ENCODE assay signal across 12 mouse cellular contexts in the genomic region with DNA sequence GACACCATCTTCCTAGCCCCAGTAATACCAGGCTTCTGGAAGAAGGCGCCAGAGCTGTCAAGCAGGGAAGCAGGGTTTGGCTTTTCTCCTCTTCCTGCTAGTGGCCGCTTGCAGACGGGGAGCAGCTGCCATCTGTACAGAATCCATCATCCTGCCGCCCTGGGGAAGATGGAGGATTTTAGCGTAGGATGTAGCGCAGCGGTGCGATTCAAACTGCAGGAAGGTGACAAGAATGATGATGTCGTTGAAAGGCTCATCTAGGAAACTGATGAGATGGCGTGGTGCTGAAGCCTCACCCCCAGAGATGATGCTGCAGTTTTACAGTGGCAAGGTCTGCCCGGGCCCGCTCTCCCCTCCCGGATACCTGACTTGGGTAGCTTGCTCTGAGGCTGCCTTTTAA.
DNase-seq lines count a peak whose midpoint lies in the region; TF ChIP-seq lines count a peak whose summit lies in the region.
"Had no signal": no experiment of that assay in that cellular context is flagged by ENCODE, and none has a peak within 500 bp of the region (broad histone marks: within the 10 kb centered on the region; RNA-seq: fewer than 3 reads in every experiment).

No protein-coding gene starts in this region.

- intact Hi-C loops in left cerebral cortex, postnatal 4 days (cut with DNase I) = no loop called here

- no peak overlapping the region for H3K27ac ChIP-seq in kidney, adult 2 months (ENCODE audit: insufficient read depth, low read depth, low read length)
- H3K27ac ChIP-seq: embryonic facial prominence, embryonic 15.5 days had no signal

- no peaks in the 10 kb centered on the region for H3K4me1 ChIP-seq in kidney, adult 2 months (ENCODE audit: control insufficient read depth, insufficient read depth, low read length)
- H3K4me1 ChIP-seq: embryonic facial prominence, embryonic 15.5 days; megakaryocyte, embryonic 14.5 days had no signal

- no peak overlapping the region for H3K4me3 ChIP-seq in kidney, adult 2 months (ENCODE audit: insufficient read depth, low read depth, low read length)
- H3K4me3 ChIP-seq: embryonic facial prominence, embryonic 15.5 days; megakaryocyte, embryonic 14.5 days had no signal

- TF ChIP-seq CTCF in brain, embryonic 14.5 days (IDR thresholded peaks at IDR 0.05; ENCODE audit: borderline replicate concordance, extremely low read depth, insufficient read depth, insufficient read length) = no peak
- TF ChIP-seq CTCF in kidney, adult 2 months (conservative IDR thresholded peaks at IDR 0.05; ENCODE audit: insufficient read depth, insufficient read length, low read depth, low read length) = no peak

- WGBS in kidney, adult 2 months = 74% methylated on average over 13 of the region's 13 CpGs

- no peaks in the 10 kb centered on the region for H3K27me3 ChIP-seq in kidney, adult 2 months (replicated peaks; ENCODE audit: control insufficient read depth, insufficient read depth, low read length)
- H3K27me3 ChIP-seq: embryonic facial prominence, embryonic 15.5 days had no signal

- peak; percentile 45 to 60 for DNase-seq in cerebellum, postnatal 14 days
- no peak for DNase-seq in cerebellum, postnatal 4 days (ENCODE audit: low spot score in 2 of 2)
- DNase-seq in layer of hippocampus, adult 8-10 months (ENCODE audit: low spot score in 2 of 2) = peak; percentile 14 to 15
- no peak for DNase-seq in layer of hippocampus, postnatal 14 days (ENCODE audit: low spot score in 2 of 2)
- peak; percentile 62 for DNase-seq in brain, embryonic 14.5 days (ENCODE audit: low read depth)
- DNase-seq in left cerebral cortex, postnatal 4 days = peak; percentile 15
- DNase-seq in T-cell, adult 2 months (ENCODE audit: low spot score) = no peak
- no peak for DNase-seq in kidney, adult 2 months
- DNase-seq: kidney, postnatal 14 days had no signal

- no peak for TF ChIP-seq POLR2A in brain, embryonic 14.5 days (IDR thresholded peaks at IDR 0.05; ENCODE audit: borderline replicate concordance, extremely low read depth, insufficient read depth, insufficient read length, poor library complexity, severe bottlenecking)
- no peak for TF ChIP-seq POLR2A in kidney, adult 2 months (IDR thresholded peaks at IDR 0.05; ENCODE audit: low read depth, low read length)

- no peaks in the 10 kb centered on the region for H3K36me3 ChIP-seq in kidney, adult 2 months (ENCODE audit: control insufficient read depth, insufficient read depth, low read length)
- H3K36me3 ChIP-seq: embryonic facial prominence, embryonic 15.5 days; G1E had no signal

Comparison
In these comparisons a context has a peak if more than half of its experiments do, and no peak if none do; other contexts are left out.
1. DNase-seq: peak in cerebellum, postnatal 14 days (2 of 2), layer of hippocampus, adult 8-10 months (2 of 2), brain, embryonic 14.5 days (single experiment) and left cerebral cortex, postnatal 4 days (single experiment); none in cerebellum, postnatal 4 days (0 of 2), layer of hippocampus, postnatal 14 days (0 of 2), T-cell, adult 2 months (single experiment) and kidney, adult 2 months (single experiment).